Mouse (Mus musculus) ES-CJ7 (cell line): Measurements from ENCODE around the gene Xirp1.
A peak's percentile ranks its signal among the peaks of the same experiment; 100 is the strongest.

Source experiments
- DNase-seq: peaks from one replicate; pipeline ENCODE4 v3.0.0; 2011; ENCODE audit warnings: low read depth, low spot score

Gene Xirp1

DNA sequence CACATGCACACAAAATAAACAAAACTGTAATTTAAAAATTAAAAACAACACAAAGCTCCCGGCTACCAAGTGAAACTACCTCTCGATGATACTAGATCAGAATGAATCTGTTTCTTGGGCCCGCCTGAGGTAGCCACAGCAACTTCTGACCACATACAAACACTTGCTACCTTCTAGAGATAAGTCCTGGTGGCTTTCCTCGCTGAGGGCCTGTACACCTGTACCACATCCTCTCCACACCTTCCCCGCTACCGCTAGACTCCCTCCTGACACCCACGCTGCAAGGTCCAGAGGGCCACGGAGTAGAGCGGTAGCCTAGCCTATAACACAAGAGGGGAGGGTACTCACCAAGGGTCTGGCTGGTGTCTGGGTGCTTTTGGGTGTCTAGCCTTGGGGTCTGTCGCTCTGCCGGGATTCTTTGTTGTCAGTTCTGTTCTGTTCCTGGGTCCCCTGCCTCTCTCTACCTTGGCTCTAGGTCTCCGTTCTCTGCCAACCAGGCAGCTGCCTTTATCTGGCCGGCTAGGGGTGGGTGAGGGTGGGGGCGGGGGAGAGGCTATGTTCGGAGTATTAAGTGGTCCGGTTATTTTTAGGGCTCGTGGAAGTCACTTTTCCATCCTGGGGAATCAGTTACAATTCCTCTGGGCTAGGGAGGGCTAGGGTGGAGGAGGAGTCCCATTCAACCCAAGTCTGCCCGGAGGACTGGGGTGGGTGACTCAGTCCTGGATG lies at the start of gene Xirp1:
Xirp1 (minus strand) TSS at position 513 of the 726 bp plus-strand sequence.
- DNase-seq, result no peak

DNA sequence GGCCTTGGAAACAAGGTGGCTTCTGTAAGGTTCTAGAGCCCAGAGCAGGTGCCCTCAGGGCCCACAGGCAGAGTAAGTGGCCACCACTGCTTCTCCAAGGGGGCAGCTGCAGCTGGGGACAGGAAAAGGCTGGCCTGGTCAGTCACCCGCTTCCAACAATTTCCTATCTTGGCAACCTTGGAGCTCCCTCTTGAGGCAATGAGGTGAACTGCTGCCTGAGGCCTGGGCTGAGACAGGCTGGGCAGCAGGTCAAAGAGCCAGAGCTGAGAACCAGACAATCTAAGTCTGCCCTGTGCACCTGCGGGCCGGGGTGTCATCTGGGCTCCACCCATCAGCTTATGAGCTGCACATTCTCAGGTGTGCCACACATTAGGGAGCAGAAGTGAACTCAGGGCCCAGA lies 49.8 kb upstream of the Xirp1 start:
- DNase-seq, result peak; percentile 57

DNA sequence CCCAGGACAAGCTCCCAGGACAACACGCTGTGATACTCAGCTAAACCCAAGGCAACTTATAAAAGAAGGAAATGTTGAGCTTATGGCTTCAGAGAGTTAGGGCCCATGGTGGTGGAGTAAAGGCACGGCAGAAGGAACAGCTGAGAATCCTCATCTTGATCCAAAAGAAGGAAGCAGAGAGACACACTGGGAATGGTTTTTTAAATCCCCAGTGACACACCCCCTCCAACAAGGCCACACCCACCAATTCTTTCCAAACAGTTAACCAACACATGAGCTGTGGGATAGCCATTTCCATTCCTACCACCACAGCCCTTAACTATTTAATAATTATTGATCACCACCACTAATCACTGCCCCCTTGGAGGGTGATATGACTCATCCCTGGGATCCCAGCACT lies 47.9 kb upstream of the Xirp1 start:
- no peak for DNase-seq

DNA sequence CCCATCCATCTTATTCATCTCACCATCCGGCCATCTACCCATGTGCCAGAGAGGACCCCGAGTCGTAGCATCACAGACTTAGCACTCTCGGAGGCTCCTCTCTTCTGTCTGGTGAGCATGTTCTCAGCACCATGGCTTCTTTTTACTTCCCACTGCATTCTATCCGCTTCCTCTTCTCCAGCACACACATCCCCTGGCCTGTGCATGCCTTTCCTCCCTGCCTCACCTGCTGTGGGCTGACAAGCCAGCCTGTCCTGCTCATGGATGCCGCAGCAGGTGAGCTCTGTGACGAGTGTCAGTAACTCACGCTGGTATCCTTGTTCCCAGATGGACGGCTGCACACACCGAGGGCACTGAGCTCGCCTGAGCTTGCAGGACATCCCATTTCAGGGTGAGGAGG lies 46.4 kb upstream of the Xirp1 start, which contains the start of gene Cx3cr1:
Cx3cr1 (minus strand) TSS at position 101 of the 400 bp plus-strand sequence.
- no peak for DNase-seq

DNA sequence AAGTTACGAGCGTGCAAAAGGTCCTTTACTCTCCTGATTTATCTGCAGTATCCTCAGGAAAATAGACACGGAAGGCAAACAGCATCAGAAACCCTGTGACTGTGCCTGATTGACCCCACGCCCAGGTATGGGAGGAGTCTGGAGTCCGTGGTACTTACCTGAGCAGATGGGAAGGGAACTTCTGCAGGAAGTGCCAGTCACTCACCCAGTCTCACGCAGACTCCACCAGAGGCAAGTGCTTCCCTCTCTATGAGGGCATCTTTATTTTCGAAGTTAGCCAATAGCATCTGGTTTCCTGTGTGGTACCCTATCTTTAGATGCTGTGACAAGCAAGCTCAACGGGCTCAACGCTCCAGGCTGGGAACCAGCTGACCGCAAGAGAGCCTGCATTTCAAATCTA lies 44.6 kb upstream of the Xirp1 start:
- no peak for DNase-seq

DNA sequence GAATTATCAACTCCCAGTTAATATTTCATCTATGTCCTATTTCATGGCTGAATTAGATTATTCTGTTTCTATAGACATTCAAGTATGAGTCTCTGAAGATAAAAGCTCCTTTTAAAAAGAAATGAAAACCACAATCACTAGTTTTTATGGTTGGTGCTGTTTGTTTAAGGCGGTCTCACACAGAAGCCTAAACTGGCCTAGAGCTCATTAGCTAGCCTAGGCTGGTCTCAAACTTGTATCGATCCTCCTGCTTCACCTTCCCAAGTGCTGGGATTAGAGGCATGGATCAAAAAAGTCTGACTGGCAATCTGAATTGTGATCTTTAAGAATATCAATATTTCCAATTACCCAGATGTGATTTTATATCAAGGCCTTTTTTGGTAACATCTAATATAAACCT lies 44.2 kb upstream of the Xirp1 start:
- no peak for DNase-seq

DNA sequence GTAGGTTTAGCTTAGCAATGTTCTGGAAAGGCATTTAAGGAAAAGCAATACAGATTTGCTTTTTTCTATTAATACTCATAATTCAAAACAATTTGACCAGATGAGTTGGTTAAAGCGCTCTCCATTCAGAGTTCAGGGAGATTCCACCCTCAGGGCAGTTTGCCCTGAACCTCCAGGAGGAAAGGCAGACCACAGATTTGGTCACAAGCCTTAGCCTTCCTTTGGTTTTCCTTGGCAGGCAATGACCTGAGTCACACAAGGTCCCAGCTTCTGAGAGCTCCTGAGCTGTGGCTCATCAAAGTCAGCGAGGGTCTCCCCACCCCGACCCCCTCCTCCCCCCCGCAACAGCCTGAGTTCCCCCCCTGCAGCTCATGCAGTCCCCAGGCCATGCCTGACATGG lies 40.9 kb upstream of the Xirp1 start:
- no peak for DNase-seq

DNA sequence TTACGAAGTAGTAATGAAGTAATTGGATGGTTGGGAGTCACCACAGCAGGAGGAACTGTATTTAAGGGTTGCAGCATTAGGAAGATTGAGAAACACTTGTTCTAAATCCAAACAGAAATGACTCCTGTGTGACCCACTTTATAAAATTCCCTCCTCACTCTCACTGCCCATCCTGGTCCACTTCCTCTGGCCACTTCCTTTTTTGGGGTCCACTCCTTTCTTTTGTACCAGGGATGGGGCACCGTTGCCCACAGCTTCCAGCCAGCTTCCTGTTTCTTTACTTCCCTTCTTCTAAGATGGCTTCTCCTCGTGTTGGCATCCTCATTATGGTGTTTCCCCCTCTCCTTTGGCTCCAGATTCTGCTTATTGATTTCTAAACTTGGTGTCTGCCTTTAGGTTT lies 35.3 kb upstream of the Xirp1 start:
- no peak for DNase-seq

DNA sequence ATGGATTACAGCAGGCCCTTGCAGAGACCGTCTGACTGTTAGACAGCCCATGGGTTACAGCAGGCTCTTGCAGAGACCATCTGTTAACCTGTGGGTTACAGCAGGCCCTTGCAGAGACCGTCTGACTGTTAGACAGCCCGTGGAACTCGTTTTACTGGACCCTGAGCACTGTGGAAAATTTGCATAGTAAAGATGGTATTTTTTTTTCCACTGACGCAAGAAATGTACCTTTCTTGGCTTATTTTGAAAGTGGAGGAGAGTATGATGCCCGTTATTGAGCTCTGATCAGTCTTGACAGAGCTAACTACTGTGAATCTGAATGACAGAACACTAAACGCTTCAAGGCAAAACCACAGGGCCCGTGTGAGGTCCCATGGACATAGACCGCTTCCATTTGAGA lies 32.8 kb upstream of the Xirp1 start:
- DNase-seq, result no peak

DNA sequence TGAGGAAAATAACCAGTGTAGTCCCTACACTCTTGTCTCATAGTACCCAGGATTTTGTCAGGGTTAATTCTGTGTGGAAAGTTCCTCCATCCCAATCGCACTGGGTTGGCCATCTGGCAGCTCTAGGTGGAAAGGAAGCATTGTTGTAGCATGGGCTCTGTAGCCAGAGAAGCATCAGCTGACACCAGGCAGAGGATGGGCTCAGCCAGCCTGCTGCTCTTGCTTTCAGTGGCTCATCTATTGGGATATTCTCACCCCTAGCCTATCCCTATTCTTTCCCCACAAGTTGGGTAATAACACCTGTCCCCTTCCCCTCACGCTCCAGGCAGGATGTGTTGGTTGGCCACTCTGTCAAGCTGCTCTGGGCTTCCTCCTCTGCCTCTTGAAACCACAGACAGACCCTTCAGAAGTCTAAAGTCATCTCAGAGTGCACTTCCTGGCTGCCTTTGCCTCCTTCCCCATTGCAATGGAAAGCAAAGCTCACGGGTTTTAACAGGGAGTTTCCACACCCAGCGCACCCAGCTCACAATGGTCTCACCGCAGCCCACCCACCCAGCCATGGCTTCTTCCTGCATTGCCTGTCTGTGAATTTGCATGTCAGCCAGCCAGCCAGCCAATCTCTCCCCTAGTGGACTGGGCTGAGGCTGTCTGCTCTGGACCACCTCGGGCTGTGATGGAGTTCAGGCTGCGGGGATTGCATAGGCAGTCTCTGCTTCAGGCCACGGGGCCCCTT lies 31.3 kb upstream of the Xirp1 start:
- DNase-seq, result no peak

DNA sequence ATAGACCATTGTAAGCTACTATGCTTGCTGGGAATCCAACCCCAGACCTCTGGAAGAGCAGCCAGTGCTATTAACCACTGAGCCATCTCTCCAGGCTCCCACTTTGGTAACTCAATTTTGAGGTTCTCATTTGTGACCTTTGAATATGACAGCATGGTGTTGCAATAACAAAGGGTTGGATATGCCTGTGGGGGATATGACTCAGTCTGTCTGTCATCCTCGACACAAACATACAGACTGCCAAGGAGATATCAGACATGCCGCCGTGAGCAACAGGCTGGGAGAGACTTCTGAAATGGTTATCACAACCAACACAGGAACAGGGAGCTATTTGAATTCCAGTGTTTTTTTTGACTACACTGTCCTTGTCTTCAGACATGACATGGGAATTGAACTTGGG lies 26.0 kb upstream of the Xirp1 start:
- no peak for DNase-seq

DNA sequence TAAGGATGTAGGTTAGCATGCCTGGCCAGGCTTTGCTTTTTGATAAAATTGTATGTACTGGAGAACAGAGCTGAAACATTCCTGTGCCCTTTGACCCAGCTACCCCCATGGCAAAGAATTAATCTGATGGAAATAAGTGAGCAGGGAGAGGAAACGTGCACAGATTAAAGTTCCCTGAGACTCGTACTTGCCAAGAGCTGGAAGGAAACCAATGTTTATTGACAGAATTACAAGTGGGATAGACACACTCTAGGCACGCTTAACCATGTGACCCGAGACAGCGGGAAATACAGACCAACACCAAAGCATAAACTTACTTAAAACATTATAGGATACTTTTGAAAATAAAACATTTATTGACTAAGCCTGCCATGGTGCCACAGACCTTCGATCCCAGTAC lies 25.1 kb upstream of the Xirp1 start:
- no peak for DNase-seq

DNA sequence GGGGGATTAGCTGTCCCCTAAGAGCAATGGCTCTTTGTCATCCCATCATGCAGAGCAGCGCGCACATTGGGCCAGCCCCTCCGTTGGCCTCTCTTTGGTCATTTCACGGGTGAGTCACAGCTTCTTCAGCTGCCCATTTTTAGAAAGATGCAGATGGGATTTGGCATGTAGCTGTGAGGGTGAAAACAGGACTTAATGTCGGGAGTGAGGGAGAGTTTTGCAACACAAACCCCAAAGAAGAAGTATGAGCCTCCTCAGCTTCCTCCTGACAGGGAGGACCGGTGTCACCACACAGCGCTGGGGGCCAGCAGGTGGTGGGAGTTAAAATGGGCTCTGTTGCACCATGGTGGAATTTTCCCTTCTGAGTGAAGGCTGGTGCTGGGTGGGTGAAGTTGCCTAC lies 19.7 kb upstream of the Xirp1 start:
- no peak for DNase-seq

DNA sequence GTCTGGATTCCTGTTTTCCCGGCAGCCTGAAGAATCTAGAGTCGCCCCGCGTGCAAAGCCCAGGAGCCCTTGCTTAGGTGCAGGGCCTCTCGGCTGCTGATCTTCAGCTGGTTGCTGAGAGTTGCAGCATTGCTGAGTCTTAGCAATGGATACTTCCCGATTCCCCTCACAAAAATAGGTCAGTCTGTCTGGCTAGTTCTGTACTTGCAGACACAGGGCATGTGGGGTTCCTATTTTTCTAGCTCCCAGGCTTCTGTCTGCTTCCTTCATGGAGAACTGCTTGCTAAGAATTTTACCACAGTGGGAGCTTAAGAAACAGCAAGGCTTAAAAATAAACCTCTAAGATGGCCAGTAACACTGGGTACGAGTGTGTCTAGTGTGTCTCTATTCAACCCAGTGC lies 14.0 kb upstream of the Xirp1 start:
- DNase-seq, result no peak

DNA sequence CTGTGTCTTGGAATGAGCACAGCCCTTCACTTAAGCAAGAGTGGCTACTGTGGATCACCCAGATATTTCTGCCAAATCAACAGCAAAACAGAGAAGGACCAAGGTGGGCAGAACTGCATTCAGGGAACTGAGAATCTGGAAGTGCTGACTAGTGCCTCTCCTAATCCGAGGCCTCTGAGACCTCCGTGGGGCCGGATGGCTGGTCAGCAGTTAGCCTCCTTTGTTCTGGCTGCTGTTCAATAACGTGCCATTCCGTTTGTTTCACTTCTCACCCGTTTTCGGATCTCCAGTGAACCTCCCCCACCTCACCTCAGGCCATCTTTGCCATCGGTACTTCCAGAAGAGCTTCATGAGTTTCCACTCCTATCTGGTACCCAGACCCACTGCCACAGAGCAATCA lies 11.0 kb upstream of the Xirp1 start:
- no peak for DNase-seq

DNA sequence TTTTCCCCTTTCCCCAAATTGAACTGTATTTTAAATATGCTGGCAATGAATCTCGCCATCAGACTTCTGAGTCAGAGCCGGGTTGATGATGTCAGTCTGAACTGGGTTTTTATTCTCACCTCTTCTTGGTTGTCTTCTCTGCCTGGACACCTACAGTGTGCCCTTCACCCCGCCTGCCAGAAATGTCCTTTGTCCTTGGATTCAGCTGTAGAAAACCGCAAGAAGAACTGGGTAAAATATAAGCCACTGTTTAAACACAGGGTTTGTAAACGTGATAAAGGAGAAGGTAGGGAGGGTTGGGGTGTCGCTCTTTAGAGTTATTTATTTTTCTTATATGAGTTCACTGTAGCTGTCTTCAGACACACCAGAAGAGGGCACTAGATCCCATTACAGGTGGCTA lies 9.3 kb upstream of the Xirp1 start:
- no peak for DNase-seq

DNA sequence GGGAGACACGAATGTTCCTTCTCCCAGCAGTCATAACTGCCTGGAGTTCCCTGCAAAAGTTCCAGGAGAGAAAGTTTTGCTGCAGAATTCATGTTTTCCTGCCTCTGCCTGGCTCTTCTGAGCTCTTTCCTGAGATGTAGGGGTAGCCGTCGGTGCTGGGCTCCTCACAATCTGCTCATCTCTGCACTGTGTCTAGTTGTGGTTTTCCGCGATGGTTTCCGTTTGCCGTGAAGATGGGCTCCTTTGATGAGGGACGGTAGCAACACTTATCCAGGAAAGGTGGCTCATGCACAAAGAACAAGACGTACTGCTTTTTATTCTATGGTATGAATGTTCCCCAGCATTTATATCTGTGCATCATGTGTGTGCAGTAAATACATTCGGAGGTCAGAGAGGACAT lies 7.0 kb upstream of the Xirp1 start:
- DNase-seq, result no peak

DNA sequence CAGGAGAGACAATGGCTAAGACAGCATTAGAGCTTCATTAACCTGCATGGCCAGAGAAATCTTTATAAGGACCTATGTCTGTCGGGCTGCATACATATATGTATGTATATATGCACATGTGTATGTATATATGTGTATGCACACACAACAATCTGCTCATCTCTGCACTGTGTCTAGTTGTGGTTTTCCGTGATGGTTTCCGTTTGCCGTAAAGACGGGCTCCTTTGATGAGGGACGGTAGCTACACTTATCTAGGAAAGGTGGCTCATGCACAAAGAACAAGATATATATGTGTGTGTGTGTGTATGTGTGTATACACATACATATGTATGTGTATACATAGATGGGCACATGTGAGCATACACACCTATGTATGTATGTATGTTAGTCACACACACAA lies 6.5 kb upstream of the Xirp1 start:
- DNase-seq, result no peak

DNA sequence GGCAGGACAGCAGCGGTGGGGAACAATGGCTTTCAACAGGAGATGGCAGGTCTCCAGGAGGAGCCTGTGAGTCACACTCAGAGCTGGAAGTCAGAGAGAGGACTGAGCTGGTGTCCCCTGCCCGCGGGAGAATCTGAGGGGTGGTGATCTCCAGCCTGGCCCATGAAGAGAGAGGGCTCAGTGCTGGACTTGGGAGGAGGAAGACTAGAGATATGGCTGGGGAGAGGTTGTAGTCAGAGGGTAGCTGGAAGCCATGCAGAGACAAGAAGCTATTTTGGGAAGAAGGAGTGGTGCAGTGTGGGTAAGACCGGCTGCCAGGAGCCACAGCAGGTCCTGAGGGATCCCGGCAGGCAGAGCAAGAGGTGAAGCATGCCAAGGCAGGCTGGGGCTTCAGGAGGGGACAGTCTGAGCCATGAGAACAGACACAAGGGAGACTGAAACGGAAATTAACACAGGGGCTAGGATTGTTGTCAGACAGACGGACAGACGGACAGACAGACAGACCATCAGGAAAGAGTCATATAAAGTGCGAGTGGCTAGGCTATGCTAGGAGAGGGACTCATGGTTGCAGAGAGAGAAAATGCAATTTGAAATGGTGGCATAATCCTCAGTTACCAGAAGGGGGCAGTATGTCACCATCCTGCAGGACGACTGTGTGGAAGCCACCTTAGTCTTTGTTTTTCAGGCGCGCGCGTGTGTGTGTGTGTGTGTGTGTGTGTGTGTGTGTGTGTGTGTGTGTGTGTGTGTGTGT lies 4.2 kb upstream of the Xirp1 start:
- peak; percentile 85 for DNase-seq

DNA sequence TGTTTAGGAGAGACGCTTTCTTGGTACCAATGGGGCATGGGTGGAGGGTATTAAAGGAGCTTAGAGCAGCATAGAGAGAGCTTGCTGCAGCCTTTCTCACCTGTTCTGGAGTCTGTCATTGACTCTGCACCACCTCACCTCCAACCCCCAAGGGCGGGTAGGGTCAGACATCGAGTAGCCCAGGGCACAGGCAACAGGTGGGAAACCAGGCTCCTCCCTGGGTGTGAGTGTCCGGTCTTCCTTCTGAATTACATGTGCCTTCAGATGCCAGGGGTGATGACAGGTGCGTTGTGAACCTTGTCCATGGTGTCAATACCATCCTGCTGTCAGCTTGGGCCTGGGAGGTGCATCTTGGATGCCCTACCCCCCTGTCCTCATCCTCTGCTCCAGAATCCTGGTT lies 1.2 kb upstream of the Xirp1 start:
- no peak for DNase-seq

DNA sequence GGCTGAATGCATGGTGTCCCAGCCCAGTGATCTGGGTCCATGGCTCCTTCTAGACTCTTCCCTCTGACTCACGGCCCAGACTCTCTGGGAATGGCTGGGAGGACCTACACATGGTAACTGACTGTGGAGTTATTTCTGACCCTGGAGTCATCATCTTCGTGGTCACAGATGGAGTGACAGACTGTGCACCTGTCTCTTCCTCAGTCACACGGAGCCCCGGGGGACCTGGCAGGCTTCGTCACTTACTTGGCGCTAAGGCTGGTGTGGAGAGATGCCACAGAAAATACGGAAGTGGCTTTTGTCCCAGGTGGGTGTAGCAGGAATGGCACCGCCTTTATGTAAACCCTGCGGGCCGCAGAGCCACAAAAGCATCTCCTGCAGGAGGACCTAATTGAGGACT lies 773 bp upstream of the Xirp1 start:
- no peak for DNase-seq

DNA sequence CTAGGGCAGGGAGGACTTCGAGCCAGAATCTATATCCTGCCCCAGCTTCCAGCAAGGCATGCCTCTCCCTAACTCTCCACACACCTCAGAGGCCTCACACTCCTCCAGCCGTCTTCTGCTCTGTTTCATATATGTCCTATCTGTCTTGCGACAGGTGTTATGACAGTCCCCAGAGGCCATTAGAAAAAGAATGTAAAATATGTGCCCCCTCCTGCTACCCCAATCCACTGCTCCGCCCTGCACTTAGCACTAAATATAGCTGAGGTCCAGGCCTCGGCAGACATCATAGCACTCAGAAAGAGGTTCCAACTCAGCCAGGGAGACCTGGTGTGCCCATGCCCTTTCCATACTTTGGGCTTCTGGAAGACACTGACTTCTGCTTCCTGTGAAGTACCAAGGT lies 2.2 kb downstream of the Xirp1 start:
- DNase-seq, result no peak
